Mouse (Mus musculus): Measurements from ENCODE around the gene Hist2h3c1. TPM values are rescaled to one million over a fixed set of nuclear protein-coding genes. Genes with fewer than 3 reads are reported as not detected.
"Not testable (repeated sequence)": the region's sequence is repeated elsewhere in the genome, so short reads cannot be mapped to it uniquely, and the experiment has no call there.

Gene Hist2h3c1
- total RNA-seq, 2 experiments from 2014 or later, result not detected

DNA sequence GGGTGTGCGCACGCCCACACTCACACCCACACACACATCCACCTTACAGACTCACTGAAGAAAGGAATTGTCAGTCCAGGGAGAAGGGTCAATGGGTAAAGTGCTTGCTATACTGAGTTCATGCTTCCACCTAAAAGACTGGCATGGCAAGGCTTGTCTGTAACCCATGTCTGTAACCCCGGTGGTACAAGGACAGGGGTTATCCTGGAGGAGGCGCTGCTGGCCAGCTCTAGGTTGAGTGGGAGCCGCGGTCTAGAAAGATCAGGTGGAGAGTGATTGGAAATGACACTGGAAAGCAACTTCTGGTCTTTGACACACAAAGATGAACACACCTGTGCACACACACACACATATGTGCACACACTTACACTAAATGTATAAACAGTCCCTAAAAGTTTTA, 34.2 kb downstream of the Hist2h3c1 start:
- no peak for DNase-seq (ENCODE audit: low spot score in 2 of 2)

- DNase-seq (ENCODE audit: low spot score in 2 of 2), result peak in 1 of 2 experiments; percentile 58
These were observed 38.0 kb downstream of the Hist2h3c1 start for GRCm38 (mm10) chr3:96284457-96284856.

GRCm38 (mm10) chr3:96287334-96287733, 40.8 kb downstream of the Hist2h3c1 start:
- DNase-seq (ENCODE audit: low spot score in 2 of 2), result not testable (repeated sequence)

DNA sequence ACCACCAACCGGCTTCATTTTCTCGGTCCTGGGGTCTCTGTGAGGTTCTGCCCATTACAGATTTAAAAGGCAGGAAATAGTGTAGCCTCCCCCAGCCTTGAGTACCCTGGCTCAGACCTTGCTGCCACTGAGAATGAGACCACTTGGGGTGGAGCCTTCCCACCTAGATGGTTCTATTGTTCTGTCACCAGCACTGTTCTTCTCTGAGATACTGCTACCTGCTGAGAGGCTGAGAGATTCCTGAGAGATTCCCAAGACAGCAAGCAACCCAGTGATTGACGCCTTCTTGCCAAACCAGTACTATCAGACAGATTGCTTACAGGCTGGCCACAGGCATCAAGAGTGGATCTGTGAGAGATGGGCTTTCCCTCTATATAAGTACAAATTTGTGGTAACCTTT, 42.7 kb downstream of the Hist2h3c1 start:
- no peak for DNase-seq (ENCODE audit: low spot score in 2 of 2)

GRCm38 (mm10) chr3:96290727-96291126, 44.2 kb downstream of the Hist2h3c1 start:
- not testable (repeated sequence) for DNase-seq (ENCODE audit: low spot score in 2 of 2)

DNA sequence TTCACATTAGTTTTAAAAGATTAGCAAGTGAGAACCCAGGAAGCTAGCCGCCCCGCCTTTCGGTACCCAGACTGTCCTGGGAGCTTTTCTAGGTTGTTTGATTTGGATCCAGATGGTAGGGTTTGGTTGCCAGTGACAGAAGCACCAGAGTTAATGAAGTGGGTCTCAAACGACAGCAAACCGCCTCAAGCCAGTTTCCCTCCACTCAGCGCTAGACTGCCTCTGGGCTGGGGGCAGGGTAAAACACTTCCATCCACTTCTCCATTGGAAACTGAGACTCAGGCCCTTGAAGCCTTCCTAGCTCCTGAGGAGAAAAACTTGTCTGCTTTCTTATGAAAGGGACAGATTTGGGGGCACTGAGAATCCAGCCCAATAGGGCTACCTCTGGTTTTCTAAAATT, 46.2 kb downstream of the Hist2h3c1 start:
- no peak for DNase-seq (ENCODE audit: low spot score in 2 of 2)

- no peak for DNase-seq (ENCODE audit: low spot score in 2 of 2)
These were observed 46.9 kb downstream of the Hist2h3c1 start for GRCm38 (mm10) chr3:96293368-96293767.

GRCm38 (mm10) chr3:96293787-96294186, 47.3 kb downstream of the Hist2h3c1 start, which contains the start of gene Fcgr1:
Gene Fcgr1, minus strand, starts transcription at chr3:96293969.
- no peak for DNase-seq (ENCODE audit: low spot score in 2 of 2)

Small RNAs within 50 kb of the gene (microRNA-seq; reads per million reads assigned to microRNA genes)
- gene Gm44492 (0 reads per million in 2 experiments), gene Gm47311 (0 reads per million in 2 experiments), gene Gm47313 (0 reads per million in 2 experiments)

Other genes with a start within 250 kb of the Hist2h3c1 start
- gene Vps45, start 188.2 kb upstream of the Hist2h3c1 start, total RNA-seq (2021), result 10 to 100 TPM; 41.1 to 47.8 TPM
- gene Otud7b, start 142.2 kb upstream of the Hist2h3c1 start, total RNA-seq (2021), result 10 to 100 TPM; 27.4 to 31.0 TPM
- gene Mtmr11, start 84.7 kb upstream of the Hist2h3c1 start, total RNA-seq (2021), result 1 to 10 TPM; 5.8 to 7.8 TPM
- 10 to 100 TPM; 48.6 to 52.4 TPM for gene Sf3b4, start 74.4 kb upstream of the Hist2h3c1 start, total RNA-seq (2021)
- gene Sv2a, start 65.5 kb upstream of the Hist2h3c1 start, total RNA-seq (2021), result 100 to 1,000 TPM; 360 to 375 TPM
- gene Bola1, start 27.0 kb upstream of the Hist2h3c1 start, total RNA-seq (2021), result 10 to 100 TPM; 16.1 to 21.2 TPM
- 10 to 100 TPM in 1 of 2 experiments, 1 to 10 TPM in 1; 9.4 to 10.4 TPM for gene Hist2h2ab, start 26.8 kb upstream of the Hist2h3c1 start, total RNA-seq (2021)
- gene Hist2h2ac, start 25.8 kb upstream of the Hist2h3c1 start, total RNA-seq (2021), result 10 to 100 TPM; 28.2 to 31.3 TPM
- 1 to 10 TPM; 4.0 to 4.8 TPM for gene Hist2h2be, start 25.6 kb upstream of the Hist2h3c1 start, total RNA-seq (2021)
- gene Hist2h3c2, start 7.6 kb upstream of the Hist2h3c1 start, total RNA-seq (2021), result 10 to 100 TPM; 11.3 to 14.7 TPM
- gene Hist2h2aa2, start 6.4 kb upstream of the Hist2h3c1 start, total RNA-seq (2021), result 100 to 1,000 TPM; 248 to 267 TPM
- 1 to 10 TPM; 6.7 to 8.0 TPM for gene Hist2h2aa1, start 1.2 kb upstream of the Hist2h3c1 start, total RNA-seq (2021)
- gene Hist2h4, start 16.6 kb downstream of the Hist2h3c1 start, total RNA-seq (2021), result 10 to 100 TPM; 25.2 to 29.8 TPM
- 100 to 1,000 TPM in 1 of 2 experiments, 10 to 100 TPM in 1; 73.5 to 102 TPM for gene Hist2h3b, start 22.0 kb downstream of the Hist2h3c1 start, total RNA-seq (2021)
- 100 to 1,000 TPM; 133 to 147 TPM for gene Hist2h2bb, start 23.1 kb downstream of the Hist2h3c1 start, total RNA-seq (2021)
- 1 to 10 TPM; 2.3 to 2.5 TPM for gene Fcgr1, start 47.3 kb downstream of the Hist2h3c1 start, total RNA-seq (2021)
- gene BC107364, start 205.6 kb downstream of the Hist2h3c1 start, total RNA-seq (2021), result not detected

Data from layer of hippocampus, postnatal 14 days (tissue).